Mouse (Mus musculus) gastrocnemius, postnatal 25 days (tissue): ENCODE data around the gene H2-Eb2. TPM values are rescaled to one million over a fixed set of nuclear protein-coding genes. Genes with fewer than 3 reads are reported as not detected.
"Not testable (repeated sequence)": the region's sequence is repeated elsewhere in the genome, so short reads cannot be mapped to it uniquely, and the experiment has no call there.

Experiments used
- DNase-seq: peaks from one replicate; pipeline ENCODE4 v3.0.0; 2022
- total RNA-seq, 2 experiments: library from RNA; stranded (reverse); gene quantifications; 1 replicate in 1 of 2; 2 replicates in 1 of 2; pipeline ENCODE4 v1.2.3; 2021

H2-Eb2 gene
- total RNA-seq, 2 experiments from 2014 or later: not detected

DNA sequence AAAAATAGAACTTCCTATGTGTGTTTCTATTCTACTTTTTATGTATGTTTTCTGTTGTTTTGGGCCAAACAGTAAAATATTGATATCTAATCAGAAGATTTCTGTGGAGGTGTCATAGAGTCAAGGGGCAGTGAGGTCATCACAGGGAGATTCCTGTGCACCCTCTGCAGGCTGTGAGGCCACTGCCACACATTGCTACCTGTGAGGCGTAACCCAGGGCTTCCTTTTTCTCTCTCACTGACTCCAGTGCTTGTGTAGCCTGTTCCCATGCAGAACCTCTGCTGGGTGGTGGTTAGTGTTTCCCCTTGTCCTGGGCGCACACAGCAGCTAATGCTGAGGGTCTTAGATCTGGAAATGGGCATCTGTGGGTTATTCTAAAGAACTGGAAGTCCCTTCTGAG, 19.1 kb upstream of the H2-Eb2 start:
- no peak for DNase-seq

GRCm38 (mm10) chr17:34307216-34307615, 18.2 kb upstream of the H2-Eb2 start:
- DNase-seq: no peak

GRCm38 (mm10) chr17:34308161-34308560, 17.3 kb upstream of the H2-Eb2 start:
- no peak for DNase-seq

DNA sequence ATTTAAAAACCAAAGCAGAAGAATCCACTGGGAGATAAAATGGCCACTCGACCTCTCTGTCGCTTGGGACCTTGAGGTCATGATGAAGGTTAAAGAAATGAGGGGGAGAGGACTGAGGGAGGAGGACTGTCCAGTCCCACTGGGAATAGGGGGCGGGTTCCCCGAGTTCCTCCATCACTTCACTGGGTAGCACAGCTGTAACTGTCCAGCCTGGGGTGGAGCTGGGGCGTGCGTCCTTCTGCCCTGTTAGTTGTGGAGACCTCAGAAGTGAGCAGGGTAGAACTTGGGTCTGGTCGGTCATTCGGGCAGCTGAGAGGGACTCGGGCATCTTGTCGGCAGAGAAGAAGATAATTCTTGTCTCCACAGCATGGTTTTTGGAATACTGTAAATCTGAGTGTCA, 16.2 kb upstream of the H2-Eb2 start:
- no peak for DNase-seq

GRCm38 (mm10) chr17:34309683-34310385, 15.6 kb upstream of the H2-Eb2 start:
- peak; percentile 67 for DNase-seq

- not testable (repeated sequence) for DNase-seq
These were observed 14.9 kb upstream of the H2-Eb2 start for GRCm38 (mm10) chr17:34310526-34310925.

GRCm38 (mm10) chr17:34312185-34312584, 13.3 kb upstream of the H2-Eb2 start:
- no peak for DNase-seq

GRCm38 (mm10) chr17:34313393-34313792, 12.1 kb upstream of the H2-Eb2 start:
- DNase-seq: peak; percentile 49

DNA sequence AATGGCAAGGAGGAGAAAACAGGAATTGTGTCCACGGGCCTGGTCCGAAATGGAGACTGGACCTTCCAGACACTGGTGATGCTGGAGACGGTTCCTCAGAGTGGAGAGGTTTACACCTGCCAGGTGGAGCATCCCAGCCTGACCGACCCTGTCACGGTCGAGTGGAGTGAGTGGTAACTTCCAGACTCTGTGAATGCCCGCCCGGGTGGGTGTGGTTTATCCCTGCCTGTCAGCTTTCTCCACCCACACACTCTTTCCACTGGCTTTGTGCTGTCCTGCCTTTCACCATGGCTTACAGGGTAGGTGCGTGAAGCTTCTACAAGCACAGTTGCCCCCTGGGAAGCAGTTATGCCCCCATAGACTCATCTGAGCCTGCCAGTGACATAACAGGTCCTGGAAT, 11.2 kb upstream of the H2-Eb2 start:
- DNase-seq: no peak

DNA sequence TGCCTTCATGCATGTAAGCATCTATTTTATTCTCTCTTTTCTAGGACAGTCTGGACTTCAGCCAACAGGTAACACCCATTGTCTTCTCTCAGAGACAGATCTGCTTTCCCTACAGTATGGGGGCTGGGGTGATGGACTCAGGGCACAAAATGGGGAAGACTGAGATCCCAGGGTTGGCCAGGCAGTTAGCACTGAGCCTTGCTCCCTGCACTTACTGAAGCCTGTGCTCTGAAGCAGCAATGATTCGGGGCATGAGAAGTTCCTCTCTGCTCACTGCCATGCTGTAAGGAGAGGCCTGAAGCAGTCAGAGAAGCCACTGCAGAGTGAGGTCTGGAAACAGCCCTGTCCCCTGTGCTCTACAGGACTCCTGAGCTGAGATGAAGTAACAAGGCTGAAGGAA, 10.0 kb upstream of the H2-Eb2 start:
- DNase-seq: no peak

DNA sequence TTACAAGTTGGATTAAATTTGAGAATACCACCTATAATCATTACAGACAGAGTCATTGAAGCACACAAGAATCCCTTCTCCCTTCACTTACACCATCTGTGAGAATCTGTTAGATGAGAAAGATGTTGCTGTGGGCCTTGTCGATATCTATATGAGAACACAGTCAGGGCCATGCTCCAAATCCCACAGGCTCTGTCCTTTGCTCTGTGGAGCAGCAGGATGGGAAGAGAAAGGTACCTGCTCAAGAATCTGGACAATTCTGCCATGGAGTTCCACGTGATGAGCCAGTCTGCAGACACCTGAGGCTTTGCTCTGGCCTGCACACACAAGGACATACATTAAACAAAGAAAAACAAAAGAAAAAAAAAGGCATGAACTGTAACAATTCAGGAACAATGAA, 8.8 kb upstream of the H2-Eb2 start:
- DNase-seq: no peak

DNA sequence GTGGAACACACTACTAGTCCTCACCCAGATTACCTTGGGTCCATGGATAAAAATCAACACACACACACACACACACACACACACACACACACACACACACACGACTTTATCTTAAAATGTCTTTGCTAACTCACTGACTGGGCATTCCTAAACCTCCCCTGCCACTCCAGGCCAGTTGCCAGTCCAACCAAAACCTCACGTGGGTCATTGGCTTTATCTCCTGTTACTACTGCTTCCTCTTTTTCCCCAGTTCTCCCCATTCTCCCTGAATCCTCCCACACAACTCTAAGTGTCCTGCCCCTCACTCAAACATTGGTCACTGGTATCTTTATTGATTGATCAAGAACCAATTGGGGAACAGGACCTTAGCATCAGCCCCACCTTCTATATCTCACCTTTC, 8.2 kb upstream of the H2-Eb2 start:
- no peak for DNase-seq

- DNase-seq: no peak
These were observed 908 bp downstream of the H2-Eb2 start for GRCm38 (mm10) chr17:34326373-34326772.

DNA sequence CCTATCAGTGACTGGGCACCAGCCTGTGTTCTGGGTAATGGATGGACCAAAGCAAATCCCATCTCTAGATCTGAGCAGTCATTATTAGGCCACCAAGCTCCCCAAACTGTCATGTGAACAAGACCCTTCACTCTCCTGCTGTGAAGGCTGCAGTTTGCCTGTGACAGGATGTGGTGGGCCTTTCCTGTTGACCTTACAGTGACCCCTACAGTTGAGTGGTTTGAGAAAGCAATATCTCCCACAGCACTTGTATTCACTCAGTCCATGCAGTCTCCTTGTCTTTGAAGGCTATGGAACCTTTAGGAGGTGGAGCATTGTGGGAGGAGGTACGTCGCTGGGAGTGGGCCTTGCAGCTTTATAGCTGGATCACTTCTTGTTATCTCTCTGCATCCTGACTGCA, 4.3 kb downstream of the H2-Eb2 start:
- DNase-seq: no peak

GRCm38 (mm10) chr17:34331200-34331599, 5.7 kb downstream of the H2-Eb2 start:
- DNase-seq: no peak

- no peak for DNase-seq
These were observed 15.3 kb downstream of the H2-Eb2 start for GRCm38 (mm10) chr17:34340619-34341402.

DNA sequence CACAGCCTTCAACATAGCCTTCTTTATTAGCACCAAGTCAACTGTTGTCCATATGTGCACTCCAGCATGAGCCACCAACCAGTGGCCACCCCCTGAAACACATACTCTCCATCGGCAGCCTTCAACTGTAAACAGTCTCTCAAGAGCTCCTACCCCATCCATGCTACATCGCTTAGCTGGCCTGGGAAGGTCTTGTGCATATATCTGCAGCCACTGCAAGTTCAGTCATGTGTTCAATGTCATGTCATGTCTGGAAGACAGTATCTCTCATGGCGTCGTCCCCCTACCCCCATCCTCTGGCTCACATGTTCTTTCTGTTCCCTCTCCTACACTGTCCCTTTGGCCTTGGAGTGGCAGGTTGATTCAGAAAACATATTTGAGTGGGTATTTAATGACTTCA, 19.4 kb downstream of the H2-Eb2 start:
- DNase-seq: no peak

DNA sequence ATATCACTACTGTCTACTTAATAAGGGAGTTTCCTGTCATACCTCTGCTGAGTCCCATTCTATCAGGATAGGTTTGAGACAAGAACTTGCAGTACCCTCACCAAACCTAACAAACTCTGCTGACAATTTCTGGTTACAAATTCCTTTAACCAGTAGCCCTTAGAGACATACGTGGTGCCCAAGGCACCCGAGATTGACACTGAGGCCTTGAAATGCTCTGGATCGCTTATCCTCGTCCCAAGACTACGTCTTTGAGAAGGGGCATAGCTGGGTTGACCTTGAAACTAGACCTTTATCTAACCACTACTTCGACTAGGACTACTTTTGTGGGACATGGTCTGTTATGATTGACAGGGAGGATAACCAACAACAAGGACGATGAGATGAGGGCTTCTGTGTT, 20.0 kb downstream of the H2-Eb2 start:
- no peak for DNase-seq

GRCm38 (mm10) chr17:34346041-34346440, 20.6 kb downstream of the H2-Eb2 start:
- DNase-seq: no peak

GRCm38 (mm10) chr17:34347606-34348308, 22.3 kb downstream of the H2-Eb2 start:
- no peak for DNase-seq

DNA sequence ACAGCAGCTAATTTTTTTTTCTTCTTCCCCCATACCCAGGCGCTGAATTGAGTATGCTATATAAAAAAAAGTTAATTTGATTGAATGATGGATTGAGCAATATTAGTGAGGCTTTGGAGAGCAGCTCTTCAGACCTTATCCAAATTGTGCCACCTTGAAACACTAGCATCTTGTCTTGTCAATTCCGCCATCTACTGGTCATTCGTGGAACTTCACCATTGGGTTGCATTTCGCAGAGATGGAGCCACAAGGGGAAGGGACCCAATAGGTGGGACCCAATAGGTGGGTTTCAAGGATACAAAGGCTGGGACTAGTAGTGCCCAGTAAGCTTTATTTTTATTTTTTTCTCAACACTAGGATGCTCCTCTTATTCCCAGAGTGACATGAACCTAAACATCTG, 24.0 kb downstream of the H2-Eb2 start:
- no peak for DNase-seq

DNA sequence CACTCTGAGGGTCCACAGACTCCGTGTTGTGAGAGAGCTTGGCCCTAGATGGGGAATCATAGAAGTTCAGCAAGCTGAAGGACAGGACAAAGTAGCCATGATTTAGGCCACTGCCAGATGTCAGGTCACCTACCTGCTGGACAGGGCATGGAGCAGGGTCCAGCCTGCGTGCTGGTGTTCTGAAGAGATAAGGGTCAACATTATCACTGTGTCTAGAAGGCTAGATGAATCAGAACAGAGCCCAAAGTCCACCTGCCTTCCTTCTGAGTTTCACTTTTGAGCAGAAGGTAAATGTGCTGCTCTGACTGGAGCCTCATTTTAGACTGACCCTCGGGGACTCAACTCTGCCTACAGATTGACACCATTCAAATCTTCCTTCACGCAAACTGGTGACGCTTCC, 29.1 kb downstream of the H2-Eb2 start, which contains the start of gene Btnl2:
Gene Btnl2 (plus strand): TSS at position 284 of the 400 bp plus-strand sequence.
- DNase-seq: no peak

DNA sequence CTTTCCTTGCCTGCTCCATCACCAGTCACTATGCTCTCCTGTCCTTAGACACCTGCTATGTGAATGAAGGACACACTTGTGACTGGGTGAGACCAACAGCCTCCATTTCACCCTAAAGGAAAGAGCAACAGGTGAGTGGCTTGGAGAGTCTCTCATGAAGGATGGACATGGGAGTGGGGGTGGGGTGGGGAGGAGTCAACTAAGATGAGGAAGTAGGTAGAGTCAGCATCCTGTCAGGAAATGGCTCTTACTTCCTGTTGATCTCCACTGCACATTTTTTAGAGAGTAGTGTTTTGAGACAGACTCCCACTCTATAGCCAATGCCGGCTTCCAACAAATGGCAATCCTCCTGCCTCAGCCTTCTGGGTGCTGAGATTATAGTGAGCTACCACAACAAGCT, 29.5 kb downstream of the H2-Eb2 start:
- DNase-seq: no peak
